Mouse (Mus musculus) CD8-positive naive resting alpha-beta T cell, adult 2 months (primary cell): ENCODE data around the gene Ccni.

Experiments
- DNase-seq, 2 experiments: peaks; one replicate each; pipeline ENCODE4 v3.0.0; 2022; ENCODE audit warnings: low read depth in 2 of 2, low spot score in 2 of 2

Ccni gene

GRCm38 (mm10) chr5:93201181-93201580 lies 5.1 kb downstream of the Ccni start:
- DNase-seq, result no peak

GRCm38 (mm10) chr5:93198232-93198631 lies 8.1 kb downstream of the Ccni start:
- no peak for DNase-seq

DNA sequence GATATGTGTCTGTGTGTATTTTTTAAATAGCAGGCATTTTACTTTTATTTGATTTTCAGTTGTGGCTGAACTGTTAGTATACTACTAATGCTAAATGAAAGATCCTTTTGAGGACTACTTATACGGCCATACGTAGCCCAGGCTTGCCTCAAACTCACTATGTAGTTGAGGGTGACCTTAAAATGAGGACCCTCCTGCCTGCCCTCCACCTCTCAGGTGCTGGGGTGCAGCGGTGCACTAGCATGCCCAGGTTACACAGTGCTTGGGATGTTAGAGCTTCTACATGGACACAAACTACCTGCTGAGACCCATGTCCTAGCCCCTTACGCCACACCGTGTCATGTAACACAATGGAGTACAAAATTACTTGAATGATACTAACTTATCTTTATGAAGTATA lies 15.9 kb downstream of the Ccni start:
- no peak for DNase-seq

DNA sequence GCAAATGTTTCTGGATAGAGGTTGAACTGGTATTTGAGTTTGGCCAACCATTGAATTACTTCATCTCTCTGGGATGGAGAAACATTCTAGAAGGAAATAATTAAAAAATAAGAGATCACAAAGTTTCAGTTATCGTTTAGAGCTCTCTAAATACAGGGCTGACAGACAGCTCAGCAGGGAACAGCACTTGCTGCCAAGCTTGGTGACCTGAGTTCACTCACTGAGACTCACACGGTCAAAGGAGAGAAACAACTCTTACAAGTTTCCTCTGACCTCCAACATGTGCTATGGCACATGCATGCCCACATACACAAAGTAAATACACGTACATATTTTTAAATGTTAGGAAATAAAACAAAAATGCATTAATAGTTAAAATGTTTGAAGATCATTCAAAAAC lies 16.7 kb downstream of the Ccni start:
- DNase-seq, result no peak

DNA sequence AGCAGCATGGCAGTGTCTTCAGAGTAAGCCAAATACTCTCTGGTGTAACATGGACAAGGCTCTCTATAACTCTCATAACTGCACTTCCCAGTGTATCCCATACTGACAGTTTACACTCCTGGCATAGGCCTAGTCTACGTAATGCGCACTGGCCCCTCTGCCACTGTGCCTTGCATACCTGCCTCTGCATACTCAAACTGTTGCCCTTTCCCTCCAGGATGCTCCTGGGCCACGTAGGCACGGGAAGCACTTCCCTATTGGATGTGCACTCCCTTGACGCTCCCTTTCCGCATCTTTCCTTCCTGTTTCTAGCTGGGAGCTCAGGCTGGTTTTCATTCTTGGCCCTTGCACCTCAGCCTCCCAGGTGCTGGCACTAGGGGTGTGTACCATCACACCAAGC lies 21.7 kb downstream of the Ccni start:
- no peak for DNase-seq

DNA sequence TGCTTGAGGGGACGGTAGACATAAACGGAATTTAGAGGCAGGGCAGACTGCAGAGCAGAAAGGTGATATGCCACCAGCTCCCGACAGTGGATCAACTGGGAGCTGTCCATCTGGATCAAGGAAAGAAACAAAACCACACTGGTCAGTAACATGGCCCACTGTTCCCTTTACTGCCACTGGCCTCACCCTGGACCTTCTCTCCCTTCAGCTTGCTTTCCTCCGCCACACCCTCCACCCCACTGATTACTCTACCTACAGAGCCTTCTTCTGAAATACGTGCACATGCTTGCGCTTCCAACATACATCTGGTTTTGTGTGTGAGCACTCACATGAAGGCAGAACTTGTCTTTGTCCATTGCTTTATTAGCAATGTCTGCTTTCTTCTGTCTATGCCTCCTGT lies 23.0 kb downstream of the Ccni start:
- DNase-seq, result no peak

- DNase-seq, result peak in 1 of 2 experiments; percentile 28
Measured at GRCm38 (mm10) chr5:93180252-93180651, 26.0 kb downstream of the Ccni start.

- DNase-seq, result no peak
Measured at GRCm38 (mm10) chr5:93178616-93179015, 27.7 kb downstream of the Ccni start.

DNA sequence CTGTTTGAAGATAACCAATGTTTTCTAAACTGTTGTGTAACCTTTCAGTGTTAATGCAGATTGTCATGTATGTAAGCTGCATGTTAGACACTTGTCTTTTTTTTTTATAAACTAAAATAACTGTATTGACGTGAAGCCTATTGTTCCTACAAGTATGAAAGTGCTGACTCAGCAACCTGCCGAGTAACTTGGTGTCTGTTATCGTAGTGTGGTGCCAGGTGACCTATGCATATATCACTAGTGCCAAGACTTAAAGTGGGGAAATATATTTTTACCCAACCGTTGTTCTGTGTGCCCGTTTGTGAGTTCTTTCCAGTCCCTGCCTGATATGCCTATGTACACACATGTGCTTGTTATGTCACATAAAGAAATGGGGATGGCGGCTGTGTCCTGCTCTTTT lies 31.6 kb downstream of the Ccni start:
- no peak for DNase-seq

- DNase-seq, result no peak
Measured at GRCm38 (mm10) chr5:93172536-93172935, 33.8 kb downstream of the Ccni start.

GRCm38 (mm10) chr5:93171420-93171819 lies 34.9 kb downstream of the Ccni start:
- DNase-seq, result no peak

DNA sequence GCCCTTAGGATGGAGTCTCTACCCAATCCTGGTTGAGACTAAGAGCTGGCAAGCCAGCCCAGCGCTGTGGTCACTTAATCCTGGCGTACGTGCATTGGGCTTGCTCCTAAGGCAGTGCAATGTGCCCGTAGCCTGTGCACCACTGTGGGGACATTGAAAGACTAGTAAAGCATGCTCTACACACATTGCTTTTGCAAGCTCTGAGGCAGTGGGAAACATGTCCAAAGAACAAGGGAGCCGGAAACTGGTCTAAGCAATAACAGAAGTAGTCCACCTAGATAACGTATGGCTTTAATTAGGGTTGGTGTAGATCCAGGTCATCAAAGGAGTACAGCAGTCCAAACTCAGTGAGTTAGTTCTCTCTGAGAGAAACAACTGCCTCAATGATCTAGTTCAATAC lies 37.6 kb downstream of the Ccni start:
- no peak for DNase-seq

DNA sequence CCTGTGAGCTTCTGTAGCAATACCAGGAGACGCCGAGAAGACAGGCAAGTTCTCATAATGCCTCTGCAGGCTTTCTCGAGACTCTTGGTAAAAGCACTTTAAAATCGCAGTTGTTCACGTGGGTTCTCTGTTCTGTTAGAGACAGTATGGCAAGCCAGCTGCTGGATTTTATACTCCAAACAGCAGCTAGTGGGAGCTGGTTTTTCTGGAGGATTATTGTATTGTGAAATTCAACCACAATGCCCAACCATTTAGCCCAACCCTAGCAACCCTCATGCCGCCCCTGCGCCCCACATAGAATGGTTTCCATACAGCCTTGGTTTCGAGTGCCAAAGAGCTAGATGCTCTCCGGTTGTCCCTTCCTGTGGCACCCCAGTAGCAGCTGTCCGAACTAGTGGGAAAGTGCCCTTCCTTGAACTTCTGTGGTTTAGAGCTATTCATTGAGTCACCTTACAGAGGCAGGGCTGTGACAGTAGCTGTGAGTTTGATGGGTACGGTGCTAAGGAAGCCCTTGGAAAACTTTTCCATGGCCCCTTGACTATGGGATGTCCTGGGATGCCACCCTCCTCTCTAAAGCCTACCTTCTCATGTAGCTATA lies 38.3 kb downstream of the Ccni start:
- DNase-seq, result no peak

- no peak for DNase-seq
Measured at GRCm38 (mm10) chr5:93163541-93163940, 42.8 kb downstream of the Ccni start.

GRCm38 (mm10) chr5:93154401-93154800 lies 51.9 kb downstream of the Ccni start:
- no peak for DNase-seq

DNA sequence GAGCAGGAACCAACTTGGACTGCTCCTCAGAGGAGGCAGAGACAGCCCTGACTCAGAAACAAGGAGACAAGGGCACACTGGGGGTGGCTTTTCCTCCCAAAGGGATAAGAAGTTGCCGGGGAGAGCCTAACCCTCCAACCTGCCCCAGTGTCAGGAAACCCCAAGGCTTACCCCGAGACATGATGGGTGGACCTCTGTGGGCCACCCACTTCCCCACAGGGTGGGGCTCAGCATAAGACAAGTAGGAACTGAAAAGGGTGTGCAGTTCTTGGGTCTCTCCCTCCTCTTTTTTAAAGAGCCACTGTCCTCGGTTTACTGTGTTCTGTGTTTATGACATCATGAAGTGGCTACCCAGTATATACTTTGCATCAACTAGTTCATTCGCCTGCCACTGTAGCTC lies 53.8 kb downstream of the Ccni start:
- no peak for DNase-seq

- peak; percentile 19 to 30 for DNase-seq
Measured at GRCm38 (mm10) chr5:93151985-93152384, 54.3 kb downstream of the Ccni start.

DNA sequence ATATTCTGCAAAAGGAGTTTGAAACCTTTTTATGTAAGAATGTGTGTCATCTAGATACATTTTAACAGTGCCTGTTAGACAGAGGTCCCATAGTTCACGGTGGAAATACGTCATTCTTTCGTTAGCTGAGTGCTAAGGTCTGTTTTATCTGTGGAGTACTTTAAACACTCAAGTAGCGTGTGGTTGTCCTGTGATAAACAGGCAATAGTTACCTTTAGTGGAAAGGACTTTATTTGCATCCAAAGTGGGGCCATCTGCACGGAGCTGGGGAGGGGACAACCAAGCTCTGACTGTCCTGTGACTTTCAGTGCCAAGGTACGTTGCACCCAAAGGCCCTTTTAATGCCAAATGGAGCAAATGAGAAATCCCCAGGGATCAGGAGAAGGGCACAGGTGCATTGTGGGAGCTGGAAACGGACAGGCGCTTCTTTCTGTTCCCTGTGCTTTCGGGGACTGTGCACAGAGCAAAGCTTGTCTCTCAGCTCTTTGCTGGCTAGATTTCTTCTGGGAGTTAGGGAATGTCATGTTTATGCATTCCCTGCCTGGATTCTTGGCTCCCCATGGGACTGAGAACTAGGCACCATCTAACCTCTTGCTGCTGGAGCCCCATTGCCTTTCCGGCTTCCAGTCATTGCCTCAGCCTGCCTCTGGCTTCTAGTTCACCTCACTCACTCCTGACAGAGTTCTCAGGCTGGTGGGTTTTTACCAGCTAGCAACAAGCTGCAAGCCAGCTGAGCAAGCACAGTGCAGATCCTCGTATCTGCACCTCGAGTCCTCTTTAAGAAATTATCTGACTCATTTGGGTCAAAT lies 56.1 kb downstream of the Ccni start:
- no peak for DNase-seq

DNA sequence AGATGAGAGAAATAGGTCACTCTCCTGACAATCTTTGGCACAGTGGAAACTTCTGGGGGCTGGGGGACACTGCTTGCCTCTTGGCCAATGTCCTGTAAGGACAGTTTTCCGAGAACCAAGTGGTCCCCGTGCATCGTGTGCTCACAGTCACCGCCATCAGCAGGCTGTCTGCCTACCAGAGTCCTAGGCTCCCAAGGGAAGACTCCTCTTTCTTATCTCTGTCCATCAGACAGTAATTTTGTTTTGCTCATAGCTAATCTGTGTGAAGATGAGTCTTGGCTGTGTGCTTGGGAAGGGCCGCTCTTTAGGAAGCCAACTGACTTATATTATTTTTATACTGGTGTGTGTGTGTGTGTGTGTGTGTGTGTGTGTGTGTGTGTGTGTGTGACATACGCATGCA lies 60.8 kb downstream of the Ccni start:
- DNase-seq, result no peak

GRCm38 (mm10) chr5:93144874-93145273 lies 61.4 kb downstream of the Ccni start:
- no peak for DNase-seq

GRCm38 (mm10) chr5:93143360-93144091 lies 62.8 kb downstream of the Ccni start:
- DNase-seq, result no peak

- DNase-seq, result no peak
Measured at GRCm38 (mm10) chr5:93140747-93141146, 65.5 kb downstream of the Ccni start.
